ENCODE assay signal across 34 mouse cellular contexts in genomic region chr11:62978886-62979285, GRCm38 (mm10). TPM values are rescaled to one million over a fixed set of nuclear protein-coding genes. Genes with fewer than 3 reads are reported as not detected.
DNase-seq lines count a peak whose midpoint lies in the region; ATAC-seq and TF ChIP-seq lines count a peak whose summit lies in the region.
"Had no signal": no experiment of that assay in that cellular context is flagged by ENCODE, and none has a peak within 500 bp of the region (broad histone marks: within the 10 kb centered on the region; RNA-seq: fewer than 3 reads in every experiment).

No protein-coding gene starts in this region.

- H3K27ac ChIP-seq in heart, embryonic 11.5 days (ENCODE audit: low read depth, low read length): no peak overlapping the region
- H3K27ac ChIP-seq in limb, embryonic 13.5 days: peak overlapping the region; percentile 2; the same call in 1 of the 2 replicates
- no peak overlapping the region for H3K27ac ChIP-seq in stomach, postnatal 0 days (replicated peaks)
- H3K27ac ChIP-seq: forebrain, embryonic 13.5 days; hindbrain, embryonic 13.5 days; kidney, postnatal 0 days; midbrain, embryonic 12.5 days; neural tube, embryonic 13.5 days had no signal

- H3K9me3 ChIP-seq in heart, embryonic 11.5 days (replicated peaks; ENCODE audit: control insufficient read depth, low read length): no peaks in the 10 kb centered on the region
- peaks cover 6% of the 10 kb centered on the region; the same call in 1 of the 2 replicates for H3K9me3 ChIP-seq in limb, embryonic 13.5 days
- H3K9me3 ChIP-seq in stomach, postnatal 0 days (ENCODE audit: control insufficient read depth, low read length): no peaks in the 10 kb centered on the region
- H3K9me3 ChIP-seq: forebrain, embryonic 13.5 days had no signal

- no peak for ATAC-seq in heart, embryonic 11.5 days (replicated peaks; ENCODE audit: insufficient number of reproducible peaks, low FRiP score, low TSS enrichment)
- ATAC-seq in limb, embryonic 13.5 days (ENCODE audit: low FRiP score, low read depth): no peak
- ATAC-seq in stomach, postnatal 0 days (ENCODE audit: low FRiP score, low TSS enrichment): no peak
- ATAC-seq: activated CD4-positive, CD25-positive, alpha-beta regulatory T cell, adult 4 months; forebrain, embryonic 13.5 days; intestine, embryonic 16.5 days had no signal

- peak; percentile 11 to 25 for DNase-seq in cerebellum, postnatal 36 days
- DNase-seq in cerebellum, postnatal 4 days (ENCODE audit: low spot score in 2 of 2): no peak
- peak; percentile 20 to 34 for DNase-seq in heart, postnatal 10 days
- DNase-seq in brain, adult 2 months (ENCODE audit: low read depth, low spot score): peak; percentile 47
- DNase-seq in stomach, postnatal 0 days (ENCODE audit: low spot score): no peak
- no peak for DNase-seq in testis, postnatal 14 days (ENCODE audit: low spot score)
- DNase-seq: adrenal gland, adult 2 months; adrenal gland, postnatal 36 days; B cell, adult 2 months; gastrocnemius, postnatal 10 days; heart, postnatal 4 days; kidney, adult 8-10 months; kidney, postnatal 4 days; retina, postnatal 1 day; right cerebral cortex, postnatal 14 days; thymus, postnatal 14 days had no signal

- H3K9ac ChIP-seq in heart, embryonic 11.5 days (ENCODE audit: low read depth, low read length): no peak overlapping the region
- no peak overlapping the region for H3K9ac ChIP-seq in limb, embryonic 13.5 days
- H3K9ac ChIP-seq in stomach, postnatal 0 days (ENCODE audit: low read length): no peak overlapping the region
- H3K9ac ChIP-seq: forebrain, embryonic 13.5 days; heart, embryonic 12.5 days; hindbrain, embryonic 13.5 days; midbrain, embryonic 12.5 days; neural tube, embryonic 13.5 days had no signal

- H3K4me1 ChIP-seq in heart, embryonic 11.5 days (ENCODE audit: control insufficient read depth, insufficient read depth, low read length): no peaks in the 10 kb centered on the region
- peaks cover 30% of the 10 kb centered on the region for H3K4me1 ChIP-seq in limb, embryonic 13.5 days
- H3K4me1 ChIP-seq in stomach, postnatal 0 days (replicated peaks; ENCODE audit: control insufficient read depth, insufficient read depth): no peaks in the 10 kb centered on the region
- H3K4me1 ChIP-seq: megakaryocyte, embryonic 14.5 days had no signal

- H3K4me3 ChIP-seq in heart, embryonic 11.5 days (ENCODE audit: low read depth, low read length): no peak overlapping the region
- H3K4me3 ChIP-seq in limb, embryonic 13.5 days: no peak overlapping the region
- no peak overlapping the region for H3K4me3 ChIP-seq in stomach, postnatal 0 days (ENCODE audit: low read depth, low read length)
- H3K4me3 ChIP-seq: forebrain, embryonic 13.5 days; heart, embryonic 12.5 days; hindbrain, embryonic 13.5 days; megakaryocyte, embryonic 14.5 days; midbrain, embryonic 12.5 days; neural tube, embryonic 13.5 days had no signal

- 69% methylated on average over 6 of the region's 6 CpGs for WGBS in heart, embryonic 11.5 days (ENCODE audit: insufficient replicate concordance)
- WGBS in limb, embryonic 13.5 days: 48% methylated on average over 6 of the region's 6 CpGs
- 60% methylated on average over 6 of the region's 6 CpGs for WGBS in stomach, postnatal 0 days

- TF ChIP-seq EP300 in stomach, postnatal 0 days (optimal IDR thresholded peaks at IDR 0.05): no peak

- no peaks in the 10 kb centered on the region for H3K27me3 ChIP-seq in heart, embryonic 11.5 days (ENCODE audit: control insufficient read depth, insufficient read depth, low read length)
- no peaks in the 10 kb centered on the region for H3K27me3 ChIP-seq in limb, embryonic 13.5 days
- H3K27me3 ChIP-seq in stomach, postnatal 0 days (ENCODE audit: control insufficient read depth, insufficient read depth, low read length): no peaks in the 10 kb centered on the region
- H3K27me3 ChIP-seq: forebrain, embryonic 13.5 days; heart, embryonic 12.5 days; hindbrain, embryonic 13.5 days; midbrain, embryonic 12.5 days; neural tube, embryonic 13.5 days had no signal

- no peaks in the 10 kb centered on the region for H3K36me3 ChIP-seq in heart, embryonic 11.5 days (ENCODE audit: control insufficient read depth, insufficient read depth, low read length)
- H3K36me3 ChIP-seq in limb, embryonic 13.5 days: no peaks in the 10 kb centered on the region
- no peaks in the 10 kb centered on the region for H3K36me3 ChIP-seq in stomach, postnatal 0 days (ENCODE audit: control insufficient read depth, insufficient read depth, low read length)
- H3K36me3 ChIP-seq: heart, embryonic 12.5 days; hindbrain, embryonic 13.5 days; midbrain, embryonic 12.5 days; neural tube, embryonic 13.5 days had no signal

- no peak for TF ChIP-seq CTCF in stomach, postnatal 0 days (IDR thresholded peaks at IDR 0.05; ENCODE audit: low read depth)

- H3K4me2 ChIP-seq in heart, embryonic 11.5 days: no peak overlapping the region
- no peak overlapping the region for H3K4me2 ChIP-seq in limb, embryonic 13.5 days (replicated peaks)
- H3K4me2 ChIP-seq in stomach, postnatal 0 days (replicated peaks; ENCODE audit: low read depth): no peak overlapping the region
- H3K4me2 ChIP-seq: forebrain, embryonic 13.5 days; heart, embryonic 12.5 days; hindbrain, embryonic 13.5 days; liver, embryonic 11.5 days; midbrain, embryonic 12.5 days; neural tube, embryonic 13.5 days had no signal

- intact Hi-C loops in heart, postnatal 10 days (cut with DNase I): no loop called here

RNA-seq across cellular contexts. Expression of gene Cdrt4, which starts 27.9 kb away (rescaled TPM):
- not detected for total RNA-seq in heart, postnatal 10 days (2021)
- 0.54 TPM in 1 of 2 replicates, not detected in the other for polyA plus RNA-seq in heart, embryonic 11.5 days (2014; fragmentation: Nextera tagmentation; extraction: Ambion mirVana)
- 0.56 and 0.62 TPM in 2 replicates for polyA plus RNA-seq in limb, embryonic 13.5 days (2015; fragmentation: Nextera tagmentation; extraction: Ambion mirVana)
- 0.15 TPM in 1 of 2 replicates, not detected in the other for polyA plus RNA-seq in stomach, postnatal 0 days (2015; fragmentation: Nextera tagmentation; extraction: Ambion mirVana)
- total RNA-seq: adrenal gland, adult 2 months; adrenal gland, postnatal 36 days; left cerebral cortex, adult 8-10 months; left cerebral cortex, postnatal 36 days had no signal
- polyA plus RNA-seq: activated CD4-positive, CD25-positive, alpha-beta regulatory T cell, adult 4 months; cortical plate, adult 2 months; forebrain, embryonic 13.5 days; heart, embryonic 12.5 days; intestine, embryonic 16.5 days; liver, embryonic 11.5 days; liver, embryonic 16.5 days; midbrain, embryonic 12.5 days; neural tube, embryonic 13.5 days; small intestine, adult 2 months; stomach, embryonic 14.5 days had no signal

Comparison
In these comparisons a context has a peak if more than half of its experiments do, and no peak if none do; other contexts are left out.
1. DNase-seq: peak in cerebellum, postnatal 36 days (2 of 2), heart, postnatal 10 days (2 of 2) and brain, adult 2 months (single experiment); none in cerebellum, postnatal 4 days (0 of 2), stomach, postnatal 0 days (single experiment) and testis, postnatal 14 days (single experiment).